In genomic region chr13:24037502-24037901, GRCm38 (mm10) we compare ENCODE assay signal across 18 mouse cellular contexts. TPM values are rescaled to one million over a fixed set of nuclear protein-coding genes. Genes with fewer than 3 reads are reported as not detected.
A peak's percentile ranks its signal among the peaks of the same experiment; 100 is the strongest.
DNase-seq lines count a peak whose midpoint lies in the region; ATAC-seq and TF ChIP-seq lines count a peak whose summit lies in the region.
"Had no signal": no experiment of that assay in that cellular context is flagged by ENCODE, and none has a peak within 500 bp of the region (broad histone marks: within the 10 kb centered on the region; RNA-seq: fewer than 3 reads in every experiment).

No protein-coding gene starts in this region.

- no peak overlapping the region for H3K4me2 ChIP-seq in hindbrain, postnatal 0 days (ENCODE audit: low read depth, low read length)
- H3K4me2 ChIP-seq: forebrain, embryonic 13.5 days; midbrain, embryonic 13.5 days; neural tube, embryonic 12.5 days had no signal

- H3K9me3 ChIP-seq in hindbrain, postnatal 0 days (ENCODE audit: low read length) = no peaks in the 10 kb centered on the region
- H3K9me3 ChIP-seq: forebrain, embryonic 13.5 days; midbrain, embryonic 13.5 days; neural tube, embryonic 12.5 days had no signal

- no peak overlapping the region for H3K4me3 ChIP-seq in gastrocnemius, adult 2 months
- H3K4me3 ChIP-seq in hindbrain, postnatal 0 days (ENCODE audit: low read length) = no peak overlapping the region
- H3K4me3 ChIP-seq: forebrain, embryonic 13.5 days; midbrain, embryonic 13.5 days; neural tube, embryonic 12.5 days had no signal

- H3K9ac ChIP-seq in hindbrain, postnatal 0 days (replicated peaks; ENCODE audit: low read length) = no peak overlapping the region
- H3K9ac ChIP-seq: forebrain, embryonic 13.5 days; liver, postnatal 0 days; midbrain, embryonic 13.5 days; neural tube, embryonic 12.5 days had no signal

- no peaks in the 10 kb centered on the region for H3K4me1 ChIP-seq in hindbrain, postnatal 0 days (ENCODE audit: insufficient read depth, low read length)
- H3K4me1 ChIP-seq: forebrain, embryonic 13.5 days; midbrain, embryonic 13.5 days; neural tube, embryonic 12.5 days had no signal

- intact Hi-C loops in gastrocnemius, adult 2 months (cut with DNase I) = loop anchor here (5.0 kb wide), 1 partner anchor 260 kb away; no protein-coding TSS in a partner anchor

- WGBS in hindbrain, postnatal 0 days = 83% methylated on average over 3 of the region's 3 CpGs

- ATAC-seq in hindbrain, postnatal 0 days = no peak
- ATAC-seq: forebrain, embryonic 13.5 days; liver, postnatal 0 days; midbrain, embryonic 13.5 days had no signal

- peak; percentile 4 for DNase-seq in gastrocnemius, adult 18-20 months (ENCODE audit: low spot score)
- DNase-seq in gastrocnemius, adult 2 months = no peak
- DNase-seq in layer of hippocampus, adult 11-12 months (ENCODE audit: low spot score) = peak; percentile 27
- no peak for DNase-seq in layer of hippocampus, postnatal 36 days
- DNase-seq in lung, adult 18-20 months = peak; percentile 59 to 70
- peak; percentile 84 for DNase-seq in lung, postnatal 36 days
- no peak for DNase-seq in urinary bladder, adult 2 months (ENCODE audit: low spot score)
- DNase-seq in hindbrain, postnatal 0 days (ENCODE audit: low spot score) = no peak
- DNase-seq: cerebellum, adult 11 months; gastrocnemius, postnatal 25 days; liver, postnatal 0 days had no signal

- H3K27me3 ChIP-seq in hindbrain, postnatal 0 days (ENCODE audit: insufficient read depth, low read length) = no peaks in the 10 kb centered on the region
- H3K27me3 ChIP-seq: forebrain, embryonic 13.5 days; midbrain, embryonic 13.5 days; neural tube, embryonic 12.5 days had no signal

- TF ChIP-seq CTCF in gastrocnemius, adult 2 months (IDR thresholded peaks at IDR 0.05) = no peak
- no peak for TF ChIP-seq CTCF in hindbrain, postnatal 0 days (IDR thresholded peaks at IDR 0.05; ENCODE audit: low read depth)

- no peaks in the 10 kb centered on the region for H3K36me3 ChIP-seq in hindbrain, postnatal 0 days (ENCODE audit: insufficient read depth, low read length)

- no peak overlapping the region for H3K27ac ChIP-seq in gastrocnemius, adult 2 months
- H3K27ac ChIP-seq in hindbrain, postnatal 0 days = no peak overlapping the region
- H3K27ac ChIP-seq: forebrain, embryonic 13.5 days; midbrain, embryonic 13.5 days; neural tube, embryonic 12.5 days had no signal

RNA-seq across cellular contexts. Expression of gene Scgn, which starts 46.5 kb away (rescaled TPM):
- total RNA-seq in gastrocnemius, adult 18-20 months (2021) = not detected
- not detected for total RNA-seq in gastrocnemius, adult 2 months (2021)
- total RNA-seq in layer of hippocampus, postnatal 36 days (2021) = 1 to 10 TPM in 1 of 2 experiments, under 1 TPM in 1; 0.99 to 1.2 TPM
- not detected in 2 replicates for polyA plus RNA-seq in urinary bladder, adult 2 months (2012; rRNA removed)
- total RNA-seq in hindbrain, postnatal 0 days (2014; rRNA removed) = 0.42 TPM in 1 of 2 replicates, not detected in the other
- 1.1 and 1.2 TPM in 2 replicates for polyA plus RNA-seq in hindbrain, postnatal 0 days (2015; fragmentation: Nextera tagmentation; extraction: Ambion mirVana)
- total RNA-seq: ES-E14; gastrocnemius, postnatal 25 days; heart, postnatal 10 days had no signal
- polyA plus RNA-seq: C2C12; liver, postnatal 0 days; spleen, adult 2 months had no signal

Comparison
In these comparisons a context has a peak if more than half of its experiments do, and no peak if none do; other contexts are left out.
1. DNase-seq: peak in gastrocnemius, adult 18-20 months (single experiment), layer of hippocampus, adult 11-12 months (single experiment), lung, adult 18-20 months (2 of 2) and lung, postnatal 36 days (single experiment); none in gastrocnemius, adult 2 months (single experiment), layer of hippocampus, postnatal 36 days (0 of 2), urinary bladder, adult 2 months (single experiment) and hindbrain, postnatal 0 days (single experiment).